Comparison of ENCODE assay signal across 30 mouse cellular contexts in the genomic region with DNA sequence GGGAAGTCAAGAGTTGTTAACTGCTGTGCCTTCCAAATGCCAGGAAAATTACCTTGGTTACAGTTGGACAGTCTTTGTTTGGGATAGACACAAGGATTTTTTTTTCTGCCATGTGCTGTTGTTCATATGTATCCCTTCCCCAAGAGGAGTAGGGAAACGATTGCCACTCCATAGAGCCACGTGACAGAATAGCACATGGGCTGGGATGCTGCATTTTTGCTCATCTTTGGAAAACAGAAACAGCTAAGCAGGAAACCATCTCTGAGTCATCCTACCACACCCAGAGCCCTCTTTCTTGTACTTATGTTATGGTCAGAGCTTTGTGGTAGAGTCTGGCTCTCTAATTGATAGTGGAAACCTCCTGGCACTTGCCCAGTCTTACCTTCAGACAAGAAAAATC.
DNase-seq lines count a peak whose midpoint lies in the region; ATAC-seq and TF ChIP-seq lines count a peak whose summit lies in the region.
"Had no signal": no experiment of that assay in that cellular context is flagged by ENCODE, and none has a peak within 500 bp of the region (broad histone marks: within the 10 kb centered on the region; RNA-seq: fewer than 3 reads in every experiment).

No protein-coding gene starts in this region.

- no peak for TF ChIP-seq CTCF in C2C12 (IDR thresholded peaks at IDR 0.05; ENCODE audit: control insufficient read depth, insufficient read depth, insufficient read length)
- no peak for TF ChIP-seq CTCF in bone marrow macrophage, adult 2 months (IDR thresholded peaks at IDR 0.05; ENCODE audit: low read depth, low read length)

- WGBS in hindbrain, embryonic 15.5 days = 62% methylated on average over 2 of the region's 2 CpGs
- WGBS in hindbrain, embryonic 14.5 days = 66% methylated on average over 2 of the region's 2 CpGs

- H3K4me1 ChIP-seq in hindbrain, embryonic 15.5 days (replicated peaks) = no peaks in the 10 kb centered on the region
- no peaks in the 10 kb centered on the region for H3K4me1 ChIP-seq in hindbrain, embryonic 14.5 days (replicated peaks; ENCODE audit: control insufficient read depth, insufficient read depth, low read length)
- H3K4me1 ChIP-seq in bone marrow macrophage, adult 2 months (ENCODE audit: control insufficient read depth, insufficient read depth, low read length) = peaks cover 13% of the 10 kb centered on the region
- H3K4me1 ChIP-seq: embryonic facial prominence, embryonic 12.5 days; forebrain, embryonic 10.5 days; hindbrain, embryonic 12.5 days; intestine, embryonic 15.5 days; limb, embryonic 13.5 days; lung, embryonic 15.5 days; neural tube, embryonic 13.5 days; stomach, embryonic 15.5 days had no signal

- no peak overlapping the region for H3K4me3 ChIP-seq in hindbrain, embryonic 15.5 days
- H3K4me3 ChIP-seq in hindbrain, embryonic 14.5 days (replicated peaks; ENCODE audit: low read length) = no peak overlapping the region
- H3K4me3 ChIP-seq in C2C12 (ENCODE audit: insufficient read depth, poor library complexity, severe bottlenecking) = no peak overlapping the region
- H3K4me3 ChIP-seq in bone marrow macrophage, adult 2 months (ENCODE audit: insufficient read depth, low read length) = no peak overlapping the region
- H3K4me3 ChIP-seq: embryonic facial prominence, embryonic 12.5 days; forebrain, embryonic 10.5 days; hindbrain, embryonic 12.5 days; intestine, embryonic 15.5 days; limb, embryonic 13.5 days; lung, embryonic 15.5 days; neural tube, embryonic 13.5 days; stomach, embryonic 15.5 days had no signal

- peak overlapping the region; percentile 23 for H3ac ChIP-seq in C2C12 (ENCODE audit: control insufficient read depth, insufficient read length, low read depth)

- no peaks in the 10 kb centered on the region for H3K27me3 ChIP-seq in hindbrain, embryonic 15.5 days
- no peaks in the 10 kb centered on the region for H3K27me3 ChIP-seq in hindbrain, embryonic 14.5 days (ENCODE audit: control insufficient read depth, insufficient read depth, low read length)
- no peaks in the 10 kb centered on the region for H3K27me3 ChIP-seq in C2C12 (ENCODE audit: control insufficient read depth, insufficient read depth, insufficient read length)
- H3K27me3 ChIP-seq: embryonic facial prominence, embryonic 12.5 days; hindbrain, embryonic 12.5 days; intestine, embryonic 15.5 days; limb, embryonic 13.5 days; lung, embryonic 15.5 days; neural tube, embryonic 13.5 days; stomach, embryonic 15.5 days had no signal

- no peak for DNase-seq in hindbrain, embryonic 14.5 days (ENCODE audit: low spot score)
- DNase-seq in adrenal gland, postnatal 4 days (ENCODE audit: low spot score in 2 of 2) = no peak
- DNase-seq in cerebellum, adult 9-11 months = no peak
- no peak for DNase-seq in spleen, adult 12 weeks (ENCODE audit: low spot score)
- DNase-seq: adrenal gland, adult 2 months; adrenal gland, postnatal 36 days; B cell, adult 2 months; cerebellum, adult 11 months; cerebellum, adult 9-10 months; embryo, embryonic 11 days; gastrocnemius, postnatal 14 days; kidney, adult 2 months; kidney, postnatal 4 days; lung, postnatal 36 days; right cerebral cortex, postnatal 14 days had no signal

- H3K9me3 ChIP-seq in hindbrain, embryonic 15.5 days = no peaks in the 10 kb centered on the region
- H3K9me3 ChIP-seq in hindbrain, embryonic 14.5 days (ENCODE audit: control insufficient read depth, low read length) = no peaks in the 10 kb centered on the region
- H3K9me3 ChIP-seq: embryonic facial prominence, embryonic 12.5 days; forebrain, embryonic 10.5 days; G1E; hindbrain, embryonic 12.5 days; intestine, embryonic 15.5 days; limb, embryonic 13.5 days; lung, embryonic 15.5 days; neural tube, embryonic 13.5 days; stomach, embryonic 15.5 days had no signal

- no peak overlapping the region for H3K4me2 ChIP-seq in hindbrain, embryonic 15.5 days
- H3K4me2 ChIP-seq in hindbrain, embryonic 14.5 days (replicated peaks) = no peak overlapping the region
- H3K4me2 ChIP-seq: embryonic facial prominence, embryonic 12.5 days; hindbrain, embryonic 12.5 days; intestine, embryonic 15.5 days; limb, embryonic 13.5 days; liver, embryonic 11.5 days; lung, embryonic 15.5 days; midbrain, embryonic 11.5 days; neural tube, embryonic 13.5 days; stomach, embryonic 15.5 days had no signal

- H3K9ac ChIP-seq in hindbrain, embryonic 15.5 days = no peak overlapping the region
- H3K9ac ChIP-seq in hindbrain, embryonic 14.5 days = no peak overlapping the region
- H3K9ac ChIP-seq: embryonic facial prominence, embryonic 12.5 days; hindbrain, embryonic 12.5 days; intestine, embryonic 15.5 days; limb, embryonic 13.5 days; lung, embryonic 15.5 days; neural tube, embryonic 13.5 days; stomach, embryonic 15.5 days had no signal

- peak; percentile 27; the same call in 1 of the 2 replicates for ATAC-seq in hindbrain, embryonic 15.5 days (ENCODE audit: low FRiP score, low read depth)
- no peak for ATAC-seq in hindbrain, embryonic 14.5 days (ENCODE audit: low FRiP score)
- ATAC-seq: forebrain, embryonic 16.5 days had no signal

- H3K36me3 ChIP-seq in hindbrain, embryonic 15.5 days = no peaks in the 10 kb centered on the region
- H3K36me3 ChIP-seq in hindbrain, embryonic 14.5 days (replicated peaks; ENCODE audit: control insufficient read depth, insufficient read depth) = no peaks in the 10 kb centered on the region
- H3K36me3 ChIP-seq in C2C12 (ENCODE audit: control insufficient read depth, insufficient read depth) = no peaks in the 10 kb centered on the region
- H3K36me3 ChIP-seq: embryonic facial prominence, embryonic 12.5 days; forebrain, embryonic 10.5 days; G1E; hindbrain, embryonic 12.5 days; intestine, embryonic 15.5 days; limb, embryonic 13.5 days; lung, embryonic 15.5 days; neural tube, embryonic 13.5 days; stomach, embryonic 15.5 days had no signal

- H3K27ac ChIP-seq in hindbrain, embryonic 15.5 days (replicated peaks) = no peak overlapping the region; the same call in 1 of the 2 replicates
- H3K27ac ChIP-seq in hindbrain, embryonic 14.5 days = no peak overlapping the region
- peak overlapping the region; percentile 81 for H3K27ac ChIP-seq in bone marrow macrophage, adult 2 months (ENCODE audit: insufficient read depth, low read depth, low read length)
- H3K27ac ChIP-seq: embryonic facial prominence, embryonic 12.5 days; forebrain, embryonic 10.5 days; hindbrain, embryonic 12.5 days; intestine, embryonic 15.5 days; limb, embryonic 13.5 days; lung, embryonic 15.5 days; neural tube, embryonic 13.5 days; stomach, embryonic 15.5 days had no signal

- no peak for TF ChIP-seq POLR2A in bone marrow macrophage, adult 2 months (IDR thresholded peaks at IDR 0.05; ENCODE audit: borderline replicate concordance, low read depth, low read length)

- H3K79me3 ChIP-seq in C2C12 (ENCODE audit: low read depth) = no peaks in the 10 kb centered on the region

- no peaks in the 10 kb centered on the region for H3K79me2 ChIP-seq in C2C12 (ENCODE audit: control insufficient read depth, insufficient read depth)

TF ChIP-seq in C2C12, 6 proteins besides CTCF, POLR2A, EP300 and RAD21:
- TF ChIP-seq MAX (IDR thresholded peaks at IDR 0.05) (peak; percentile 100), CEBPB (IDR thresholded peaks at IDR 0.05; ENCODE audit: low read depth) (no peak), MYOG (IDR thresholded peaks at IDR 0.05; ENCODE audit: control insufficient read depth, extremely low read depth, insufficient read length) (no peak), USF1 (IDR thresholded peaks at IDR 0.05; ENCODE audit: low read depth) (peak; percentile 100), FOSL1 (IDR thresholded peaks at IDR 0.05; ENCODE audit: insufficient read depth, low read length, poor library complexity, severe bottlenecking) (peak; percentile 93), MYOD1 (IDR thresholded peaks at IDR 0.05; ENCODE audit: control insufficient read depth, insufficient read length, low read depth) (peak; percentile 61)
